Mouse (Mus musculus): ENCODE results near the gene Lmo3.

Gene Lmo3

GRCm38 (mm10) chr6:138320190-138320737 is 261.5 kb downstream of the Lmo3 start:
- no peak for DNase-seq (ENCODE audit: low read depth, low spot score)

Data from c-Kit-negative CD71-positive TER-119-positive erythroid progenitor cells, embryonic 14.5 days (primary cell).